Mouse (Mus musculus): ENCODE data around the gene Asb7. TPM values are rescaled to one million over a fixed set of nuclear protein-coding genes. Genes with fewer than 3 reads are reported as not detected.

Asb7 gene
- polyA plus RNA-seq, 1 experiment from 2014 or later: 14.6 TPM

Other genes with a start within 250 kb of the Asb7 start
- 22.9 and 24.6 TPM in 2 replicates for gene Lins1, start 293 bp upstream of the Asb7 start, polyA plus RNA-seq (2016; fragmentation: Nextera tagmentation; extraction: Ambion mirVana)
- 0.79 and 0.87 TPM in 2 replicates for gene Cers3, start 53.9 kb upstream of the Asb7 start, polyA plus RNA-seq (2016; fragmentation: Nextera tagmentation; extraction: Ambion mirVana)
- gene Adamts17, start 150.1 kb upstream of the Asb7 start, polyA plus RNA-seq (2016; fragmentation: Nextera tagmentation; extraction: Ambion mirVana): 0.89 and 1.1 TPM in 2 replicates

Measured in forebrain, embryonic 10.5 days (tissue).